Mouse (Mus musculus) liver, adult 2 months (tissue): ENCODE measurements around the gene Pygo2.
A peak's percentile ranks its signal among the peaks of the same experiment; 100 is the strongest.

ENCODE experiments used
- CTCF ChIP-seq: fragments of 200-500 bp; IDR thresholded peaks from 2 replicates; pipeline ENCODE4 v1.5.1; 2011; ENCODE audit warnings: low read depth, low read length, control low read depth
- POLR2A ChIP-seq: fragments of 200-500 bp; IDR thresholded peaks from 2 replicates; pipeline ENCODE4 v1.6.1; 2011; ENCODE audit warnings: low read length, control low read depth; ENCODE audit not compliant: insufficient read depth; ENCODE audit errors: extremely low read depth

DNA sequence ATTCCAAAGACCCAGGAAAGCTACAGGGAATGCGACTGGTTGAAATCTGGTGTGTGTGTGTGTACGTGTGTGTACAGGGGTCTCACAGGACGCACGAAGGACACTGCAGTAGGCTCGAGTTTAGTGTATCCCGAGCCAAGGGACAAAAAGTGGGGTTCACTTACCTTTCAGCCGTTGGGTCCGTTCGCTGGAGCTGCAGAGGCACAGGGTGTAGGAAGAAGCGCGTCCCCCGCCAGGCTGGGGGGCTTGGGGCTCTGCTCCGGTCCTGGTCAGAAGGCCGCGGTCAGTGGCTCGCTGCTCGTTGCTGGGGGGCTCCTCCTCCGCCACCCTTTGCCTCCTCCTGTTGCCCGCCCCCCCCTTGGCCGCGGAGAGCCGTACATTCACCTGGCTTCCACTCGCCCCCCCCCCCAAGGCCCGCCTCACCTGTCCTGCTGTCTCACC is 37.1 kb upstream of the Pygo2 start:
- TF ChIP-seq CTCF (no peak), POLR2A (0 out of 2 replicates have a peak, but pooled peaks have one; percentile 26)
